Mouse (Mus musculus): ENCODE results near the gene Ffar4.

- TF ChIP-seq CTCF (conservative IDR thresholded peaks at IDR 0.05; ENCODE audit: insufficient read depth, insufficient read length, low read depth, low read length) (peak; percentile 66), POLR2A (IDR thresholded peaks at IDR 0.05; ENCODE audit: low read depth, low read length) (no peak)
These were observed 9.8 kb upstream of the Ffar4 start for GRCm38 (mm10) chr19:38086948-38087551.

All from kidney, adult 2 months (tissue).